Mouse (Mus musculus) lung, postnatal 0 days (tissue): Measurements from ENCODE around the gene a.

ENCODE experiments used
- CTCF ChIP-seq: IDR thresholded peaks from 2 replicates; pipeline ENCODE4 v1.5.1; 2016; ENCODE audit warnings: antibody characterized with exemption, mild to moderate bottlenecking
- EP300 ChIP-seq: IDR thresholded peaks from 2 replicates; pipeline ENCODE4 v1.6.1; 2016; ENCODE audit warnings: antibody characterized with exemption, mild to moderate bottlenecking, control low read depth

GRCm38 (mm10) chr2:154936536-154937155 is 145.4 kb downstream of the a start:
- TF ChIP-seq CTCF = no peak
- no peak for TF ChIP-seq EP300
